Mouse (Mus musculus): ENCODE data around the gene Riok2.

DNA sequence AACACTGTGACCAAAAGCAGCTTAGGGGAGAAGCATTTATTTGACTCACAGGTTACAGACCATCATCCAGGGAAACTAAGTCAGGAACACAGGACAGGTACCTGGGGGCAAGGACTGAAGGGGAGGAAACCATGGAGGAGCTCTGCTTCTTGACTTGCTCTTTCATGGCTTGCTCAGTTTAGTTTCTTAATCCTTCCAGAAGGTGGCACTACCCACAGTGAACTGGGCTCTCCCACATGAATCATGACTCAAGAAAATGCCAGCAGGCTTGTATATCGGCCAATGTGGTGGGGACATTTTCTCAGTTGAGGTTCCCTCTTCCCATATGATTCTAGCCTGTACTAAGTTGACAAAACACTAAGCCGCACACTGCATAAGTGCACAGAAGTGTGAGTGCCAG lies 12.0 kb downstream of the Riok2 start:
- TF ChIP-seq CTCF (IDR thresholded peaks at IDR 0.05; ENCODE audit: extremely low read depth, insufficient read depth, insufficient read length, insufficient replicate concordance) = no peak
- no peak for TF ChIP-seq POLR2A (IDR thresholded peaks at IDR 0.05; ENCODE audit: low read depth, low read length)
